Mouse (Mus musculus) heart, adult 2 months (tissue): ENCODE results near the gene Qk. TPM values are rescaled to one million over a fixed set of nuclear protein-coding genes. Genes with fewer than 3 reads are reported as not detected.
A peak's percentile ranks its signal among the peaks of the same experiment; 100 is the strongest.

Experiments used
- DNase-seq, 2 experiments: peaks; one replicate each; pipeline ENCODE4 v3.0.0; 2021
- H3K27ac ChIP-seq: fragments of 200-600 bp; 2 replicates; pipeline ENCODE4 v1.8.1; 2022
- H3K27me3 ChIP-seq: fragments of 200-500 bp; 2 replicates; pipeline ENCODE4 v1.6.1; 2012; ENCODE audit warnings: mild to moderate bottlenecking, low read length, inconsistent platforms, mixed read lengths; ENCODE audit not compliant: control insufficient read depth, insufficient read depth
- H3K36me3 ChIP-seq: fragments of 200-500 bp; 2 replicates; pipeline ENCODE4 v1.6.1; 2012; ENCODE audit warnings: low read length, inconsistent platforms; ENCODE audit not compliant: control insufficient read depth, insufficient read depth
- H3K4me1 ChIP-seq: fragments of 200-500 bp; 2 replicates; pipeline ENCODE4 v1.6.1; 2011; ENCODE audit warnings: low read length; ENCODE audit not compliant: control insufficient read depth, insufficient read depth
- H3K4me3 ChIP-seq: fragments of 200-600 bp; 2 replicates; pipeline ENCODE4 v1.8.1; 2022
- H3K79me2 ChIP-seq: fragments of 200-500 bp; replicated peaks from 2 replicates; pipeline ENCODE4 v1.6.1; 2012; ENCODE audit warnings: mild to moderate bottlenecking, inconsistent platforms, low read length, moderate library complexity, mixed read lengths; ENCODE audit not compliant: control insufficient read depth, insufficient read depth
- H3K9ac ChIP-seq: fragments of 200-500 bp; 2 replicates; pipeline ENCODE4 v1.6.1; 2012; ENCODE audit warnings: low read depth, mild to moderate bottlenecking, control low read depth, inconsistent platforms, low read length, mixed read lengths
- CTCF ChIP-seq: fragments of 200-600 bp; IDR thresholded peaks from 2 replicates; pipeline ENCODE4 v1.8.1; 2022; ENCODE audit warnings: antibody characterized with exemption, mild to moderate bottlenecking, moderate library complexity
- EP300 ChIP-seq: fragments of 200-500 bp; IDR thresholded peaks from 2 replicates; pipeline ENCODE4 v1.6.1; 2011; ENCODE audit warnings: low read depth, low read length, control low read depth; ENCODE audit not compliant: insufficient read depth
- POLR2A ChIP-seq: fragments of 200-500 bp; IDR thresholded peaks from 2 replicates; pipeline ENCODE4 v1.6.1; 2011; ENCODE audit warnings: mild to moderate bottlenecking, low read depth, low read length, control low read depth; ENCODE audit not compliant: insufficient read depth
- WGBS: fragments of 180-500 bp; shearing (Covaris S2); methylation state at CpG from one replicate; pipeline ENCODE4 v1.1.7; 2018; 5-methylcytosine and 5-hydroxymethylcytosine counted together
- intact Hi-C: fragments of 180-260 bp; cut with DNase I; formaldehyde crosslinking; loops from one replicate; pipeline ENCODE4 v1.15.1; 2025
- polyA plus RNA-seq: library from polyadenylated mRNA; depleted of rRNA; stranded (reverse); fragments of >200 nt; gene quantifications from 2 replicates; pipeline ENCODE4 v1.2.3, GENCODE M21; 2012
- total RNA-seq, 2 experiments: library from RNA; stranded (reverse); gene quantifications; 2 replicates each; pipeline ENCODE4 v1.2.3; 2021

Gene Qk
- total and polyA plus RNA-seq, 3 experiments = 342 to 514 (median 469) TPM

GRCm38 (mm10) chr17:10326596-10327045, 7.0 kb upstream of the Qk start:
- peaks cover 10% of the 10 kb centered on the region for H3K4me1 ChIP-seq
- H3K36me3 ChIP-seq = no peaks in the 10 kb centered on the region; the same call in none of the 2 replicates
- no peaks in the 10 kb centered on the region for H3K27me3 ChIP-seq
- peak overlapping the region; percentile 84 for H3K27ac ChIP-seq
- 47% methylated on average over 3 of the region's 3 CpGs for WGBS
- H3K9ac ChIP-seq = no peak overlapping the region
- TF ChIP-seq EP300 = peak; percentile 97
- 0 out of 2 replicates have a peak, but pooled peaks have one; percentile 43 for TF ChIP-seq POLR2A
- TF ChIP-seq CTCF = peak; percentile 72
- no peak overlapping the region for H3K4me3 ChIP-seq
- H3K79me2 ChIP-seq = no peaks in the 10 kb centered on the region
- DNase-seq = peak; percentile 78 to 89
- intact Hi-C loops = loop anchor here (10.0 kb wide), 1 partner anchor 1648 kb away; no protein-coding TSS in a partner anchor

DNA sequence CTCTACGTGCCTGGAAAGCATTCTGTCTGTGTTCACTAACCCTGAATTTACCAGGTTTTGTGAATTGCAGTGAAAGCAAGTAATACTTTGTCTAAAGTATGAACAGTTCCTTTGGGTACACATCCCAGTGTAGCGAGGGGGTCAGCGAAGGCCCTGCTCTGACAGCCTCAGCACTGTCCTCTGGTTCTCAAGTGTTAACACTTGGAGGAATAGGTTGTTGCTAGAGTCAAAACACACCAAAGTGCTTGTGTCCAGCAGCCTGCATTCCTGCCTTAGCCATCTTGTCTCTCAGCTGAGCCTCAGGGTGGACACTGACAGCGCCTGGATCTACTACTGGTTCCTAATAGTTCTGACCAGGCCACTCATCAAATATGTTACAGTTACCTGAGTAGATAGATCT, 6.3 kb upstream of the Qk start:
- Histone ChIP-seq H3K4me1 (peaks cover 11% of the 10 kb centered on the region), H3K36me3 (peaks cover 3% of the 10 kb centered on the region), H3K27me3 (no peaks in the 10 kb centered on the region), H3K27ac (peak overlapping the region; percentile 84), H3K9ac (peak overlapping the region; percentile 32), H3K4me3 (no peak overlapping the region), H3K79me2 (no peaks in the 10 kb centered on the region)
- TF ChIP-seq POLR2A = no peak
- no peak for TF ChIP-seq EP300
- TF ChIP-seq CTCF = no peak
- DNase-seq = peak in 1 of 2 experiments; percentile 3
- intact Hi-C loops = loop anchor here (10.0 kb wide), 1 partner anchor 1649 kb away; no protein-coding TSS in a partner anchor
- 90% methylated on average over 4 of the region's 4 CpGs for WGBS

GRCm38 (mm10) chr17:10321754-10322153, 2.1 kb upstream of the Qk start:
- no peak overlapping the region for H3K9ac ChIP-seq
- H3K4me1 ChIP-seq = peaks cover 9% of the 10 kb centered on the region
- DNase-seq = no peak
- WGBS = 79% methylated on average over 4 of the region's 4 CpGs
- peaks cover 2% of the 10 kb centered on the region for H3K79me2 ChIP-seq
- no peak overlapping the region for H3K4me3 ChIP-seq
- intact Hi-C loops = loop anchor here (5.0 to 10.0 kb wide), 3 partner anchors 51 to 1653 kb away; no protein-coding TSS in a partner anchor
- no peak for TF ChIP-seq POLR2A
- no peak for TF ChIP-seq CTCF
- no peak for TF ChIP-seq EP300
- H3K27me3 ChIP-seq = no peaks in the 10 kb centered on the region
- H3K36me3 ChIP-seq = peaks cover 3% of the 10 kb centered on the region
- peak overlapping the region; percentile 98; the same call in 1 of the 2 replicates for H3K27ac ChIP-seq

GRCm38 (mm10) chr17:10321092-10321491, 1.4 kb upstream of the Qk start:
- no peaks in the 10 kb centered on the region for H3K27me3 ChIP-seq
- WGBS = 42% methylated on average over 1 of the region's 1 CpGs
- H3K4me1 ChIP-seq = peaks cover 8% of the 10 kb centered on the region
- peak overlapping the region; percentile 66 for H3K4me3 ChIP-seq
- no peak for TF ChIP-seq EP300
- no peak for TF ChIP-seq CTCF
- no peak for TF ChIP-seq POLR2A
- peaks cover 3% of the 10 kb centered on the region for H3K36me3 ChIP-seq
- DNase-seq = no peak
- peaks cover 2% of the 10 kb centered on the region for H3K79me2 ChIP-seq
- no peak overlapping the region for H3K9ac ChIP-seq
- peak overlapping the region; percentile 98 for H3K27ac ChIP-seq
- intact Hi-C loops = loop anchor here (5.0 to 10.0 kb wide), 3 partner anchors 51 to 1654 kb away; no protein-coding TSS in a partner anchor

GRCm38 (mm10) chr17:10320456-10320790, 769 bp upstream of the Qk start:
- 7% methylated on average over 10 of the region's 10 CpGs for WGBS
- Histone ChIP-seq H3K36me3 (peaks cover 3% of the 10 kb centered on the region), H3K4me1 (peaks cover 5% of the 10 kb centered on the region), H3K4me3 (peak overlapping the region; percentile 66), H3K27me3 (no peaks in the 10 kb centered on the region), H3K27ac (peak overlapping the region; percentile 98), H3K9ac (peak overlapping the region; percentile 95), H3K79me2 (peaks cover 2% of the 10 kb centered on the region)
- TF ChIP-seq EP300 (no peak), CTCF (no peak), POLR2A (no peak)
- no peak for DNase-seq
- intact Hi-C loops = loop anchor here (1.0 to 10.0 kb wide), 4 partner anchors 52 to 1654 kb away; no protein-coding TSS in a partner anchor

GRCm38 (mm10) chr17:10319431-10319684, 296 bp downstream of the Qk start:
- TF ChIP-seq CTCF = no peak
- TF ChIP-seq POLR2A = no peak
- TF ChIP-seq EP300 = no peak
- 9% methylated on average over 45 of the region's 46 CpGs for WGBS
- Histone ChIP-seq H3K79me2 (peaks cover 2% of the 10 kb centered on the region), H3K4me3 (peak overlapping the region; percentile 66), H3K4me1 (peaks cover 8% of the 10 kb centered on the region), H3K36me3 (peaks cover 9% of the 10 kb centered on the region), H3K27me3 (no peaks in the 10 kb centered on the region), H3K27ac (peak overlapping the region; percentile 98), H3K9ac (peak overlapping the region; percentile 94)
- intact Hi-C loops = loop anchor here (2.0 to 10.0 kb wide), 3 partner anchors 95 to 1155 kb away; no protein-coding TSS in a partner anchor
- no peak for DNase-seq
